ENCODE assay signal across 15 mouse cellular contexts in genomic region chr13:8333589-8334455, GRCm38 (mm10).
A peak's percentile ranks its signal among the peaks of the same experiment; 100 is the strongest.
DNase-seq lines count a peak whose midpoint lies in the region; ATAC-seq lines count a peak whose summit lies in the region.
"Had no signal": no experiment of that assay in that cellular context is flagged by ENCODE, and none has a peak within 500 bp of the region (broad histone marks: within the 10 kb centered on the region; RNA-seq: fewer than 3 reads in every experiment).

No protein-coding gene starts in this region.

- no peaks in the 10 kb centered on the region for H3K9me3 ChIP-seq in forebrain, embryonic 11.5 days (ENCODE audit: control insufficient read depth, low read length)
- H3K9me3 ChIP-seq in hindbrain, embryonic 10.5 days, result no peaks in the 10 kb centered on the region
- no peaks in the 10 kb centered on the region for H3K9me3 ChIP-seq in midbrain, embryonic 11.5 days (ENCODE audit: control insufficient read depth, low read length)
- no peaks in the 10 kb centered on the region for H3K9me3 ChIP-seq in neural tube, embryonic 15.5 days (replicated peaks)

- 13% methylated on average over 7 of the region's 7 CpGs for WGBS in forebrain, embryonic 11.5 days
- 25% methylated on average over 7 of the region's 7 CpGs for WGBS in hindbrain, embryonic 10.5 days
- 14% methylated on average over 7 of the region's 7 CpGs for WGBS in midbrain, embryonic 11.5 days
- 11% methylated on average over 7 of the region's 7 CpGs for WGBS in neural tube, embryonic 15.5 days

- H3K9ac ChIP-seq in forebrain, embryonic 11.5 days (ENCODE audit: low read length), result no peak overlapping the region
- no peak overlapping the region for H3K9ac ChIP-seq in midbrain, embryonic 11.5 days (ENCODE audit: low read length)
- H3K9ac ChIP-seq in neural tube, embryonic 15.5 days (replicated peaks), result no peak overlapping the region

- no peak overlapping the region for H3K4me3 ChIP-seq in forebrain, embryonic 11.5 days (ENCODE audit: low read depth, low read length)
- H3K4me3 ChIP-seq in hindbrain, embryonic 10.5 days, result no peak overlapping the region
- no peak overlapping the region for H3K4me3 ChIP-seq in midbrain, embryonic 11.5 days (ENCODE audit: low read depth, low read length)
- H3K4me3 ChIP-seq in neural tube, embryonic 15.5 days (replicated peaks), result no peak overlapping the region
- H3K4me3 ChIP-seq: layer of hippocampus, adult 2 months had no signal

- 0 out of 2 replicates have a peak overlapping the region, but pooled peaks have one; percentile 16 for H3K4me2 ChIP-seq in forebrain, embryonic 11.5 days (ENCODE audit: low read depth, low read length, severe bottlenecking)
- H3K4me2 ChIP-seq in midbrain, embryonic 11.5 days, result peak overlapping the region; percentile 2; the same call in 1 of the 2 replicates
- peak overlapping the region; percentile 29 for H3K4me2 ChIP-seq in neural tube, embryonic 15.5 days
- H3K4me2 ChIP-seq: heart, embryonic 11.5 days had no signal

- H3K27ac ChIP-seq in forebrain, embryonic 11.5 days (ENCODE audit: low read depth, low read length), result peak overlapping the region; percentile 31; the same call in 1 of the 2 replicates
- H3K27ac ChIP-seq in hindbrain, embryonic 10.5 days, result peak overlapping the region; percentile 73
- H3K27ac ChIP-seq in midbrain, embryonic 11.5 days (ENCODE audit: low read depth, low read length), result 0 out of 2 replicates have a peak overlapping the region, but pooled peaks have one; percentile 9
- peak overlapping the region; percentile 43 for H3K27ac ChIP-seq in neural tube, embryonic 15.5 days (replicated peaks)
- H3K27ac ChIP-seq: layer of hippocampus, adult 2 months had no signal

- H3K27me3 ChIP-seq in forebrain, embryonic 11.5 days (ENCODE audit: control insufficient read depth, insufficient read depth, low read length), result peaks cover 11% of the 10 kb centered on the region
- peaks cover 53% of the 10 kb centered on the region for H3K27me3 ChIP-seq in hindbrain, embryonic 10.5 days (ENCODE audit: insufficient read depth, poor library complexity, severe bottlenecking)
- no peaks in the 10 kb centered on the region for H3K27me3 ChIP-seq in midbrain, embryonic 11.5 days (ENCODE audit: control insufficient read depth, insufficient read depth, low read length)
- H3K27me3 ChIP-seq in neural tube, embryonic 15.5 days (replicated peaks), result no peaks in the 10 kb centered on the region

- DNase-seq in forebrain, embryonic 11.5 days (ENCODE audit: low spot score), result peak; percentile 57
- peak; percentile 18 for DNase-seq in hindbrain, embryonic 10.5 days (ENCODE audit: low spot score)
- DNase-seq in midbrain, embryonic 11.5 days (ENCODE audit: low spot score, missing footprints), result peak; percentile 89
- no peak for DNase-seq in urinary bladder, adult 18-20 months (ENCODE audit: low spot score in 2 of 2)
- no peak for DNase-seq in heart, adult 8-10 months (ENCODE audit: low spot score)
- DNase-seq in urinary bladder, postnatal 4 days (ENCODE audit: low spot score in 2 of 2), result no peak
- DNase-seq: cerebellum, adult 11 months; gastrocnemius, postnatal 14 days; right cerebral cortex, postnatal 4 days; thymus, adult 2 months had no signal

- no peaks in the 10 kb centered on the region for H3K4me1 ChIP-seq in forebrain, embryonic 11.5 days (replicated peaks; ENCODE audit: control insufficient read depth, insufficient read depth, low read length)
- peaks cover 22% of the 10 kb centered on the region for H3K4me1 ChIP-seq in hindbrain, embryonic 10.5 days (replicated peaks)
- H3K4me1 ChIP-seq in midbrain, embryonic 11.5 days (ENCODE audit: control insufficient read depth, insufficient read depth, low read length), result peaks cover 16% of the 10 kb centered on the region; the same call in 1 of the 2 replicates
- H3K4me1 ChIP-seq in neural tube, embryonic 15.5 days, result peaks cover 28% of the 10 kb centered on the region

- ATAC-seq in forebrain, embryonic 11.5 days (replicated peaks; ENCODE audit: low FRiP score), result peak; percentile 79
- peak; percentile 84 for ATAC-seq in midbrain, embryonic 11.5 days (ENCODE audit: low FRiP score)
- ATAC-seq in neural tube, embryonic 15.5 days (ENCODE audit: low FRiP score), result peak; percentile 54
- ATAC-seq: CD4-positive, CD25-positive, alpha-beta regulatory T cell, adult 4 months; lung, postnatal 0 days had no signal

- no peaks in the 10 kb centered on the region for H3K36me3 ChIP-seq in forebrain, embryonic 11.5 days (ENCODE audit: control insufficient read depth, insufficient read depth, low read length)
- H3K36me3 ChIP-seq in hindbrain, embryonic 10.5 days, result no peaks in the 10 kb centered on the region
- H3K36me3 ChIP-seq in midbrain, embryonic 11.5 days (ENCODE audit: control insufficient read depth, insufficient read depth, low read length), result no peaks in the 10 kb centered on the region
- no peaks in the 10 kb centered on the region for H3K36me3 ChIP-seq in neural tube, embryonic 15.5 days

Comparison
In these comparisons a context has a peak if more than half of its experiments do, and no peak if none do; other contexts are left out.
1. DNase-seq: peak in forebrain, embryonic 11.5 days (single experiment), hindbrain, embryonic 10.5 days (single experiment) and midbrain, embryonic 11.5 days (single experiment); none in urinary bladder, adult 18-20 months (0 of 2), heart, adult 8-10 months (single experiment) and urinary bladder, postnatal 4 days (0 of 2).
2. H3K27ac ChIP-seq: peak in every context shown above with its lines; median percentile 73 in hindbrain, embryonic 10.5 days; 43 in neural tube, embryonic 15.5 days; 31 in forebrain, embryonic 11.5 days; 9 in midbrain, embryonic 11.5 days.
3. Peak in every context shown above with its lines, with median percentiles within 50 percentile points of each other: ATAC-seq and H3K4me2 ChIP-seq.